ENCODE assay signal across 15 mouse cellular contexts in genomic region chr12:41879412-41879811, GRCm38 (mm10).
"Had no signal": no experiment of that assay in that cellular context is flagged by ENCODE, and none has a peak within 500 bp of the region (broad histone marks: within the 10 kb centered on the region; RNA-seq: fewer than 3 reads in every experiment).

No protein-coding gene starts in this region.

- H3K9ac ChIP-seq: neural tube, embryonic 15.5 days; stomach, embryonic 15.5 days had no signal

- H3K9me3 ChIP-seq: neural tube, embryonic 15.5 days; stomach, embryonic 15.5 days had no signal

- H3K27me3 ChIP-seq: neural tube, embryonic 15.5 days; stomach, embryonic 15.5 days had no signal

- H3K4me2 ChIP-seq: neural tube, embryonic 15.5 days; stomach, embryonic 15.5 days had no signal

- H3K27ac ChIP-seq: neural tube, embryonic 15.5 days; stomach, embryonic 15.5 days; stomach, postnatal 0 days had no signal

- H3K4me3 ChIP-seq: neural tube, embryonic 15.5 days; stomach, embryonic 15.5 days had no signal

- H3K4me1 ChIP-seq: stomach, embryonic 15.5 days had no signal

- DNase-seq: retina, postnatal 1 day; right cerebral cortex, adult 18-20 months; right cerebral cortex, postnatal 14 days; right cerebral cortex, postnatal 25 days; right cerebral cortex, postnatal 4 days; spleen, adult 18-20 months; thymus, adult 18-20 months; thymus, adult 2 months; thymus, postnatal 14 days; thymus, postnatal 25 days; thymus, postnatal 36 days; thymus, postnatal 4 days had no signal

- H3K36me3 ChIP-seq: neural tube, embryonic 15.5 days; stomach, embryonic 15.5 days had no signal
